Mouse (Mus musculus) G1E (cell line): ENCODE data around the gene Polr1a. TPM values are rescaled to one million over a fixed set of nuclear protein-coding genes. Genes with fewer than 3 reads are reported as not detected.

Source experiments
- ATAC-seq: 2 replicates; pipeline ENCODE4 v1.8.0; 2016; ENCODE audit warnings: mild to moderate bottlenecking; ENCODE audit not compliant: insufficient number of reproducible peaks, poor library complexity, low FRiP score, severe bottlenecking; ENCODE audit errors: extremely low read depth
- DNase-seq: peaks from one replicate; pipeline ENCODE4 v3.0.0; 2012; ENCODE audit warnings: low spot score
- H3K27me3 ChIP-seq: 2 replicates; pipeline ENCODE4 v1.6.1; 2012; ENCODE audit warnings: mild to moderate bottlenecking, low read length, inconsistent platforms; ENCODE audit not compliant: insufficient read depth
- H3K36me3 ChIP-seq: replicated peaks from 2 replicates; pipeline ENCODE3; 2012; ENCODE audit warnings: mild to moderate bottlenecking, inconsistent platforms
- H3K4me1 ChIP-seq: 2 replicates; pipeline ENCODE4 v1.6.1; 2012; ENCODE audit warnings: low read depth, low read length, inconsistent platforms, mixed read lengths; ENCODE audit not compliant: insufficient read depth
- H3K4me3 ChIP-seq: 2 replicates; pipeline ENCODE4 v1.5.1; 2012; ENCODE audit warnings: low read depth, mild to moderate bottlenecking, inconsistent platforms, low read length, moderate library complexity, mixed read lengths
- H3K9me3 ChIP-seq: replicated peaks from 2 replicates; pipeline ENCODE4 v1.6.1; 2012; ENCODE audit warnings: inconsistent platforms
- CTCF ChIP-seq: IDR thresholded peaks from 2 replicates; pipeline ENCODE4 v1.5.1; 2012; ENCODE audit warnings: low read depth, low read length, inconsistent platforms, mixed read lengths
- GATA1 ChIP-seq: IDR thresholded peaks from 2 replicates; pipeline ENCODE4 v1.6.1; 2012; ENCODE audit warnings: borderline replicate concordance, low read length, inconsistent platforms, mixed read lengths
- GATA2 ChIP-seq: IDR thresholded peaks from 2 replicates; pipeline ENCODE4 v1.6.1; 2012; ENCODE audit warnings: low read depth, low read length, inconsistent platforms, borderline replicate concordance
- POLR2AphosphoS5 ChIP-seq: IDR thresholded peaks from 2 replicates; pipeline ENCODE4 v1.6.1; 2012; ENCODE audit warnings: low read depth, low read length, inconsistent platforms; ENCODE audit not compliant: insufficient replicate concordance
- TAL1 ChIP-seq: conservative IDR thresholded peaks from 2 replicates; pipeline ENCODE4 v1.6.1; 2012; ENCODE audit warnings: low read depth, low read length, inconsistent platforms, mixed read lengths
- polyA plus RNA-seq: library from polyadenylated mRNA; stranded (reverse); fragments of >175 nt; gene quantifications from 2 replicates; pipeline ENCODE4 v1.2.3, GENCODE M21; 2012
- total RNA-seq, 2 experiments: library from RNA; stranded (forward) in 1 of 2; stranded (reverse) in 1 of 2; fragments of 200-1000 nt in 1 of 2; fragments of >200 nt in 1 of 2; fragmentation: Nextera tagmentation in 1 of 2; gene quantifications; 2 replicates each; pipeline ENCODE4 v1.2.3; 2014 to 2017

The Polr1a gene
- total RNA-seq (2014; fragmentation: Nextera tagmentation): 55.2 and 62.4 TPM in 2 replicates
- total RNA-seq (2017): 72.1 and 79.5 TPM in 2 replicates
- 18.7 and 31.8 TPM in 2 replicates for polyA plus RNA-seq

DNA sequence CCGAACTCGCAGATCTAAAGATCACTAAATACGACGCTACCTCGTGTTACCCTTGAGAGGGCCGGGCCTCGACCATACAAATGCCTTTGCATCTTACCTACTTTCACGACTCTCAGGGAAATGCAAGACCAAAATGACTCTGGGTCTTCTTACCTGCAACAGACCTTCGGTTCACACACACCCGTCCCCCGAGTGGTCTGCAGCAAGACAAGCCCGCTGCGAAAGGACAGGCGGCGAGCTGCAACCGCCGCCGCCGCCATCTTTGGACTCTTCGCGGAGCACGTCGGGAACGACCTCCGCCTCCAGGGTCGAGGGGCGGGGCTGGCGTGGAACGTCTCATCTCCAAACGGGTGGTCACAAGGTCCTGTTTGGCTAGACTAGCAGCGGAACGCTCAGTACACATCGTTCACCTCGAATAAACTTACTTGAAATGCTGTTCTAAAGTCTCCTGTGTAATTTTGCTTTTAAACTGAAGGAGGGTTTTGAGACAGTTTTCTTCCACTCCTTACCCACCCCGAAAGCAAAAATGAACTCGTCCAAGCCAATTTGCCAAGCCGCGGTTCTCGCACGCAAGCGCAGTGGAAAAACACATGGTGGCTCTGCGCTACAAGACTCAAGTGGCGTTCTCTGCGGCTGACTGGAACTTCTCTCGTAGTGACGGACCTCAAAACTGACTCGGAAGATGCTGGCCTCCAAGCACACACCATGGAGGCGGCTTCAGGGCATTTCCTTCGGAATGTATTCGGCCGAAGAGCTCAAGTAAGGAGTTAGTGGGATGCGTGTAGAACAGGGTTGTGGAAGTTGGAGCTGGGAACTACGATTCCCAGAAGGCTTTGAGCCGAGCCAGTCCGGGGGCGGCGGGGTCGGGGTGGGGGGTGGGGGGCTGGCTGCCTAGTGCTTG, at the start of gene Polr1a, which contains the start of gene Ptcd3:
TSS of gene Polr1a (plus strand) at position 573 of the 901 bp plus-strand sequence.
TSS of gene Ptcd3 (minus strand) at position 270 of the 901 bp plus-strand sequence.
- peak within 1 kb of the TSS; percentile 79 for H3K4me3 ChIP-seq
- no peak for TF ChIP-seq GATA2
- TF ChIP-seq TAL1: no peak
- no peak for TF ChIP-seq CTCF
- TF ChIP-seq POLR2AphosphoS5: no peak
- TF ChIP-seq GATA1: no peak
- DNase-seq (peak; percentile 63), ATAC-seq (peak; percentile 78)
- H3K36me3 ChIP-seq: peaks cover 63% of the 10 kb centered on the region
- H3K9me3 ChIP-seq: no peaks in the 10 kb centered on the region
- H3K27me3 ChIP-seq: no peaks in the 10 kb centered on the region
- H3K4me1 ChIP-seq: peaks cover 41% of the 10 kb centered on the region

GRCm38 (mm10) chr6:71867751-71868150, 41.1 kb upstream of the Polr1a start:
- no peak for ATAC-seq
- Histone ChIP-seq H3K9me3 (no peaks in the 10 kb centered on the region), H3K4me1 (no peaks in the 10 kb centered on the region), H3K27me3 (no peaks in the 10 kb centered on the region), H3K36me3 (peaks cover 87% of the 10 kb centered on the region), H3K4me3 (no peak overlapping the region)
- TF ChIP-seq GATA2 (no peak), POLR2AphosphoS5 (no peak), GATA1 (no peak), TAL1 (no peak), CTCF (no peak)
- no peak for DNase-seq

GRCm38 (mm10) chr6:71868809-71869208, 40.0 kb upstream of the Polr1a start:
- TF ChIP-seq GATA1: no peak
- TF ChIP-seq TAL1: no peak
- no peak for TF ChIP-seq GATA2
- no peak for TF ChIP-seq POLR2AphosphoS5
- peak; percentile 22; the same call in 1 of the 2 replicates for TF ChIP-seq CTCF
- no peaks in the 10 kb centered on the region for H3K9me3 ChIP-seq
- H3K27me3 ChIP-seq: no peaks in the 10 kb centered on the region
- H3K4me3 ChIP-seq: no peak overlapping the region
- no peaks in the 10 kb centered on the region for H3K4me1 ChIP-seq
- DNase-seq (no peak), ATAC-seq (no peak)
- H3K36me3 ChIP-seq: peaks cover 87% of the 10 kb centered on the region

DNA sequence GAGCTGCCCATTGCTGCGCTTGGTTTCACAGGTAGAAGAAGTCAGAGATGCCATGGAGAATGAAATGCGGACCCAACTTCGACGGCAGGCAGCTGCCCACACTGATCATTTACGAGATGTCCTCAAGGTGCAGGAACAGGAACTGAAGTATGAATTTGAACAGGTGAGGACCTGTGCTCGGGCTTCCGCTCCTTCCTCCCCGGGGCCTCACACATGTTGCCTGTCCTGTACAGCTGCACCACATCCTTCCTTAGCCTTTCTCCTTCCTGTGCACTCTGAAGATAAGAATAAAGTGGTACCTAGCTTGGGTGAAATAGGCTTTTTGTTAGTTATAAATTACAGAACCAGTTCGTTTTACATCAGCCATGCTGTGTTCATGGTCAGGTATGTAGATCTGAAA, 37.5 kb upstream of the Polr1a start:
- peaks cover 87% of the 10 kb centered on the region for H3K36me3 ChIP-seq
- H3K27me3 ChIP-seq: no peaks in the 10 kb centered on the region
- no peak for DNase-seq
- no peak overlapping the region for H3K4me3 ChIP-seq
- no peak for ATAC-seq
- TF ChIP-seq CTCF (no peak), GATA1 (no peak), TAL1 (no peak), POLR2AphosphoS5 (no peak), GATA2 (no peak)
- H3K4me1 ChIP-seq: peaks cover 2% of the 10 kb centered on the region; the same call in 1 of the 2 replicates
- H3K9me3 ChIP-seq: no peaks in the 10 kb centered on the region

DNA sequence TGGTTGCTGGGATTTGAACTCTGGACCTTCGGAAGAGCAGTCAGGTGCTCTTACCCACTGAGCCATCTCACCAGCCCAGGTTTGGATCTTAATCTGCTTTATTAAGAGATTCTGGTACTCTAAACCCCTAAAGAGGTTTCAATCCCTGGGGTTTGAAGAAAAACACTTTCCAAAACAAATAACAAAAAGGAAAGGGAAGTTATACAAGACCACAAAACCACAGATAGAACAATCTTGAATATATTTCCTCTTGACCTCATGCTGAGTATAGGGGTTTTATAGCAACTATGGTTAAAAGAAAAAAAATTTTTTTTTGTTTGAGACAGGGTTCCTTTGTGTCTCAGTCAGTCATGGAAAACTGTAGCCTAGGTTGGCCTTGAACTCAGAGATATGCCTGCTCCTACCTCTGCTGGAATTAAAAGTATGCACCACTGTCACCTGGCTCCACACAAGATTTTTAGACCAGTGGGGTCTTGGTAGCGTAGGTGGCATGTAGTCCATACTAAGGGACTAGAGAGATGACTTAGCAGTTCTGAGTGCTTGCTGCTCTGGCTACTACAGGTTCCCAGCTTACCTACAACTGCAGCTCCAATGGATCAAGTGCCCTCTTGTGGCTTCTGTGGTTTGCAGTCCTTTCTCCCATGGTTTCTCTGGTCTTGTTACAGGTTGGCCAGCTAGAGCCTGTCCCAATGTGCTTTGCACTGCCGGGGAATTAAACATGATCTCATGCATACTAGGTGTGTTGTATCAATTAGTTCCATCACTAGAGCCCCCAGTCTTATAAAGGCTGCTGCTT, 30.7 kb upstream of the Polr1a start:
- no peak for DNase-seq
- peak; percentile 15; the same call in 1 of the 2 replicates for ATAC-seq
- Histone ChIP-seq H3K4me1 (peaks cover 25% of the 10 kb centered on the region), H3K27me3 (no peaks in the 10 kb centered on the region), H3K4me3 (no peak overlapping the region), H3K36me3 (peaks cover 85% of the 10 kb centered on the region), H3K9me3 (no peaks in the 10 kb centered on the region)
- TF ChIP-seq GATA2: no peak
- TF ChIP-seq CTCF: no peak
- TF ChIP-seq GATA1: no peak
- no peak for TF ChIP-seq POLR2AphosphoS5
- no peak for TF ChIP-seq TAL1

DNA sequence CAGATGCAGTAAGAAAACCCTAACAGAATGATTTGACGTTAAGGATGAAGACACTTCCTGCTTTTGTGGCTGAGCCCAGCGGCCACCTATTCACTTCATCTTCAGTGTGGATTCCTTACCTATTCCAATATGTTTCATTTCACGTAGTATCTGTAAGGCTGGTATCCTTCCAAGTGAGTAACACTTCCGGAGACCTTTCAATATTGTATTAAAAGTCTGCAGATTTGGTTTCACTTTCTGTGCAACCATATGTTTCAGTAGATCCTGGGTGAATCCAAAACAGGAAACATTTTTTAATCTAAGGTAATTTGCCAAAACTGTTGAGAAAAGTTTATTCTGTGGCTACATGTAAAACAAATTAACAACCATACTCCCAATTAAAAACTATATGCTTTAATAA, 15.6 kb upstream of the Polr1a start:
- Histone ChIP-seq H3K4me3 (no peak overlapping the region), H3K9me3 (no peaks in the 10 kb centered on the region), H3K36me3 (peaks cover 97% of the 10 kb centered on the region), H3K4me1 (peaks cover 2% of the 10 kb centered on the region; the same call in 1 of the 2 replicates), H3K27me3 (no peaks in the 10 kb centered on the region)
- no peak for DNase-seq
- no peak for ATAC-seq
- TF ChIP-seq GATA1 (no peak), GATA2 (no peak), POLR2AphosphoS5 (no peak), TAL1 (no peak), CTCF (no peak)
